Mouse (Mus musculus) MEL (cell line): ENCODE data around the gene Bcl7a. TPM values are rescaled to one million over a fixed set of nuclear protein-coding genes. Genes with fewer than 3 reads are reported as not detected.

Experiments
- DNase-seq: peaks from one replicate; pipeline ENCODE4 v3.0.0; 2011; ENCODE audit warnings: low read depth, low spot score
- H3K27ac ChIP-seq: 2 replicates; pipeline ENCODE4 v1.5.1; 2012; ENCODE audit warnings: low read depth, mild to moderate bottlenecking, control low read depth, low read length, moderate library complexity; ENCODE audit not compliant: control insufficient read depth
- H3K27me3 ChIP-seq, 2 experiments: fragments of 150-350 bp in 1 of 2; sonication (generic) in 1 of 2; 2 replicates each; pipeline ENCODE4 v1.6.1; 2012; ENCODE audit warnings: low read length in 2 of 2, mild to moderate bottlenecking in 2 of 2, improper control_type of control experiment in 1 of 2, moderate library complexity in 1 of 2; ENCODE audit not compliant: insufficient read depth in 2 of 2, control insufficient read depth in 1 of 2
- H3K36me3 ChIP-seq, 2 experiments: 2 replicates each; pipeline ENCODE4 v1.6.1; 2012 to 2014; ENCODE audit warnings: low read length in 2 of 2, improper control_type of control experiment in 1 of 2, inconsistent platforms in 1 of 2, mild to moderate bottlenecking in 1 of 2; ENCODE audit not compliant: insufficient read depth in 2 of 2, control insufficient read depth in 1 of 2
- H3K4me1 ChIP-seq, 2 experiments: fragments of 150-350 bp in 1 of 2; sonication (generic) in 1 of 2; 2 replicates each; pipeline ENCODE4 v1.6.1; 2012; ENCODE audit warnings: low read length in 2 of 2, improper control_type of control experiment in 1 of 2, mild to moderate bottlenecking in 1 of 2; ENCODE audit not compliant: insufficient read depth in 2 of 2, control insufficient read depth in 1 of 2
- H3K4me3 ChIP-seq, 2 experiments: fragments of 150-350 bp in 1 of 2; sonication (generic) in 1 of 2; 2 replicates each; pipeline ENCODE4 v1.5.1; 2012; ENCODE audit warnings: low read depth in 2 of 2, low read length in 2 of 2, mild to moderate bottlenecking in 2 of 2, moderate library complexity in 2 of 2, control low read depth in 1 of 2, improper control_type of control experiment in 1 of 2; ENCODE audit not compliant: control insufficient read depth in 1 of 2, insufficient read depth in 1 of 2
- H3K79me2 ChIP-seq: 2 replicates; pipeline ENCODE4 v1.6.1; 2012; ENCODE audit warnings: mild to moderate bottlenecking, low read length, moderate library complexity; ENCODE audit not compliant: control insufficient read depth, poor library complexity, insufficient read depth
- H3K9ac ChIP-seq: 2 replicates; pipeline ENCODE4 v1.6.1; 2012; ENCODE audit warnings: low read depth, mild to moderate bottlenecking, control low read depth, low read length, moderate library complexity; ENCODE audit not compliant: control insufficient read depth, poor library complexity, severe bottlenecking
- H3K9me3 ChIP-seq: fragments of 150-350 bp; sonication (generic); replicated peaks from 2 replicates; pipeline ENCODE4 v1.6.1; 2012; ENCODE audit warnings: mild to moderate bottlenecking, low read length, improper control_type of control experiment, moderate library complexity; ENCODE audit not compliant: insufficient read depth
- BHLHE40 ChIP-seq: IDR thresholded peaks from 2 replicates; pipeline ENCODE4 v1.6.1; 2012; ENCODE audit warnings: low read depth, mild to moderate bottlenecking, inconsistent platforms, low read length, improper control_type of control experiment, borderline replicate concordance
- CHD2 ChIP-seq: IDR thresholded peaks from 2 replicates; pipeline ENCODE4 v1.6.1; 2011; ENCODE audit warnings: low read length, improper control_type of control experiment
- E2F4 ChIP-seq: IDR thresholded peaks from 2 replicates; pipeline ENCODE4 v1.6.1; 2011; ENCODE audit warnings: low read depth, low read length, improper control_type of control experiment, borderline replicate concordance
- ELF1 ChIP-seq: IDR thresholded peaks from 2 replicates; pipeline ENCODE4 v1.6.1; 2014; ENCODE audit warnings: low read depth, mild to moderate bottlenecking, inconsistent platforms, low read length, improper control_type of control experiment, moderate library complexity
- GATA1 ChIP-seq: IDR thresholded peaks from 2 replicates; pipeline ENCODE4 v1.6.1; 2011; ENCODE audit warnings: low read depth, low read length, improper control_type of control experiment
- HCFC1 ChIP-seq: IDR thresholded peaks from 2 replicates; pipeline ENCODE4 v1.6.1; 2012; ENCODE audit warnings: low read depth, mild to moderate bottlenecking, inconsistent platforms, low read length, improper control_type of control experiment, moderate library complexity
- JUND ChIP-seq: IDR thresholded peaks from 2 replicates; pipeline ENCODE4 v1.6.1; 2011; ENCODE audit warnings: low read depth, mild to moderate bottlenecking, improper control_type of control experiment, low read length
- MAFK ChIP-seq: IDR thresholded peaks from 2 replicates; pipeline ENCODE4 v1.6.1; 2011; ENCODE audit warnings: low read depth, mild to moderate bottlenecking, low read length, improper control_type of control experiment, borderline replicate concordance
- MAX ChIP-seq: IDR thresholded peaks from 2 replicates; pipeline ENCODE4 v1.6.1; 2011; ENCODE audit warnings: low read length, improper control_type of control experiment
- MAZ ChIP-seq: IDR thresholded peaks from 2 replicates; pipeline ENCODE4 v1.6.1; 2012; ENCODE audit warnings: low read depth, mild to moderate bottlenecking, inconsistent platforms, low read length, improper control_type of control experiment
- MEF2A ChIP-seq: IDR thresholded peaks from 2 replicates; pipeline ENCODE4 v1.6.1; 2014; ENCODE audit warnings: low read depth, mild to moderate bottlenecking, inconsistent platforms, low read length, improper control_type of control experiment; ENCODE audit not compliant: poor library complexity, insufficient replicate concordance, severe bottlenecking; ENCODE audit errors: extremely low read depth
- MXI1 ChIP-seq: IDR thresholded peaks from 2 replicates; pipeline ENCODE4 v1.6.1; 2011; ENCODE audit warnings: mild to moderate bottlenecking, low read depth, low read length, improper control_type of control experiment
- MYB ChIP-seq: IDR thresholded peaks from 2 replicates; pipeline ENCODE4 v1.6.1; 2011; ENCODE audit warnings: mild to moderate bottlenecking, low read depth, low read length, improper control_type of control experiment
- MYC ChIP-seq: IDR thresholded peaks from 2 replicates; pipeline ENCODE4 v1.6.1; 2011; ENCODE audit warnings: low read depth, mild to moderate bottlenecking, low read length, improper control_type of control experiment, moderate library complexity
- NELFE ChIP-seq: IDR thresholded peaks from 2 replicates; pipeline ENCODE4 v1.6.1; 2011; ENCODE audit warnings: low read depth, low read length, improper control_type of control experiment
- POLR2A ChIP-seq, 2 experiments: IDR thresholded peaks; 2 replicates each; pipeline ENCODE4 v1.6.1; 2011 to 2012; ENCODE audit warnings: low read length in 2 of 2, mild to moderate bottlenecking in 2 of 2, control low read depth in 1 of 2, improper control_type of control experiment in 1 of 2, low read depth in 1 of 2, moderate library complexity in 1 of 2; ENCODE audit not compliant: control insufficient read depth in 1 of 2, insufficient read depth in 1 of 2, poor library complexity in 1 of 2
- POLR2AphosphoS2 ChIP-seq: IDR thresholded peaks from 2 replicates; pipeline ENCODE4 v1.6.1; 2011; ENCODE audit warnings: low read length, improper control_type of control experiment
- POLR2AphosphoS5 ChIP-seq: IDR thresholded peaks from 2 replicates; pipeline ENCODE4 v1.6.1; 2012; ENCODE audit warnings: low read depth, borderline replicate concordance, mild to moderate bottlenecking, inconsistent platforms, low read length, moderate library complexity, mixed read lengths
- RCOR1 ChIP-seq: IDR thresholded peaks from 2 replicates; pipeline ENCODE4 v1.6.1; 2012; ENCODE audit warnings: low read depth, mild to moderate bottlenecking, inconsistent platforms, low read length, improper control_type of control experiment
- SIN3A ChIP-seq: IDR thresholded peaks from 2 replicates; pipeline ENCODE4 v1.6.1; 2012; ENCODE audit warnings: low read length, improper control_type of control experiment, inconsistent platforms
- SMC3 ChIP-seq: IDR thresholded peaks from 2 replicates; pipeline ENCODE4 v1.6.1; 2011; ENCODE audit warnings: low read depth, low read length, improper control_type of control experiment
- TAL1 ChIP-seq: IDR thresholded peaks from 2 replicates; pipeline ENCODE4 v1.6.1; 2012; ENCODE audit warnings: mild to moderate bottlenecking, inconsistent platforms, low read length, moderate library complexity, mixed read lengths
- TBP ChIP-seq: IDR thresholded peaks from 2 replicates; pipeline ENCODE4 v1.8.0; 2011; ENCODE audit warnings: low read depth, low read length, improper control_type of control experiment
- TCF12 ChIP-seq: IDR thresholded peaks from 2 replicates; pipeline ENCODE4 v1.6.1; 2014; ENCODE audit warnings: low read depth, mild to moderate bottlenecking, inconsistent platforms, low read length, improper control_type of control experiment, moderate library complexity
- UBTF ChIP-seq: IDR thresholded peaks from 2 replicates; pipeline ENCODE4 v1.6.1; 2012; ENCODE audit warnings: low read depth, mild to moderate bottlenecking, inconsistent platforms, low read length, improper control_type of control experiment, moderate library complexity, borderline replicate concordance; ENCODE audit not compliant: insufficient read depth
- USF2 ChIP-seq, 2 experiments: IDR thresholded peaks; 2 replicates each; pipeline ENCODE4 v1.6.1; 2011 to 2012; ENCODE audit warnings: improper control_type of control experiment in 2 of 2, low read length in 2 of 2, borderline replicate concordance in 1 of 2, inconsistent platforms in 1 of 2, low read depth in 1 of 2, mild to moderate bottlenecking in 1 of 2; ENCODE audit not compliant: insufficient read depth in 1 of 2
- ZC3H11A ChIP-seq: IDR thresholded peaks from 2 replicates; pipeline ENCODE4 v1.6.1; 2012; ENCODE audit warnings: low read depth, mild to moderate bottlenecking, inconsistent platforms, low read length, improper control_type of control experiment
- ZKSCAN1 ChIP-seq: IDR thresholded peaks from 2 replicates; pipeline ENCODE4 v1.6.1; 2012; ENCODE audit warnings: low read depth, mild to moderate bottlenecking, inconsistent platforms, low read length, improper control_type of control experiment, moderate library complexity
- polyA plus RNA-seq, 2 experiments: library from polyadenylated mRNA; stranded (reverse) in 1 of 2; unstranded in 1 of 2; fragments of >175 nt in 1 of 2; fragments of >200 nt in 1 of 2; gene quantifications; 2 replicates each; pipeline versions ENCODE4 v1.2.1 to v1.2.4; 2012; ENCODE audit warnings: low replicate concordance in 2 of 2, low read depth in 1 of 2; ENCODE audit not compliant: insufficient read length in 2 of 2, insufficient read depth in 1 of 2, missing spikeins in 1 of 2
- total RNA-seq: library from RNA; depleted of rRNA; stranded (reverse); fragments of 300-350 nt; gene quantifications from 2 replicates; pipeline ENCODE4 v1.2.3, GENCODE M21; 2012

Gene Bcl7a
- total and polyA plus RNA-seq, 3 experiments, result 3.5 to 11.0 TPM; not detected in 1

DNA sequence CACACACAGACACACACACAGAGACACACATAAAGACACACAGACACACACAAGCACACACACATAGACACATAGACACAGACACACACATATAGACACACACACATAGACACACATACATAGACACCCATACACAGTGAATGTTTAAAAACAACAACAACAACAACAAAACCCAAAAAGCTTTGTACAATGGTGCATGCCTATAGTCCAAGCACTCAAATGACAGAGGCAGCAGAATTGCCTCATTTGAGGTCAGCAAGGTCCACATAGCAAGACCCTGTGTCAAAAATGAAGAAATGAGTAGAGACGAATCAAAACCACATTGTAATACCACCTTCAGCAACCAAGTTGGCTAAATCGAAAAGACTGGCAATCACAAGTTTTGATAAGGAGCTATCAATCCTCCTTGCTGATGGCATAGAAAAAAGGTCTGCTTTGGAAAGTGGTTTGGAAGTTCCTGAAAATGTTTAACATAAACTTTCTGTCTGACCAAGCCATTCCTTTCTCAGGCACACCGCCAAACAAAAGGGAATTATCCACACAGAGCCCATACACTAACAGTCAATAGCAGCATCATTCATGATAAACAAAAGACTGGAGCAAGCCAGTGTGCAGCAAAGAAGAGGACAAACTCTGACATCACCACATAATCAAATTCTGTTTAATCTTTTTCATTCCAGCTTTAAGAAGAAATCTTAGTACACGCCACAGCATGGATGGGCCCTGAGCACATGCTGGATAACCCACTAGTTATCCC lies 7.3 kb upstream of the Bcl7a start:
- no peaks in the 10 kb centered on the region for H3K36me3 ChIP-seq
- H3K27ac ChIP-seq, result no peak overlapping the region
- H3K9ac ChIP-seq, result no peak overlapping the region
- DNase-seq, result no peak
- no peaks in the 10 kb centered on the region for H3K9me3 ChIP-seq
- H3K79me2 ChIP-seq, result no peaks in the 10 kb centered on the region
- no peak for TF ChIP-seq UBTF
- no peak for TF ChIP-seq SIN3A
- TF ChIP-seq NELFE, result no peak
- TF ChIP-seq HCFC1, result no peak
- no peak for TF ChIP-seq USF2 (IDR thresholded peaks at IDR 0.05; ENCODE audit: borderline replicate concordance in 1 of 2, insufficient read depth in 1 of 2, low read depth in 1 of 2, low read length in 2 of 2)
- no peak for TF ChIP-seq TAL1
- TF ChIP-seq ZC3H11A, result no peak
- no peak for TF ChIP-seq JUND
- TF ChIP-seq E2F4, result no peak
- TF ChIP-seq CHD2, result no peak
- no peak for TF ChIP-seq MYC
- TF ChIP-seq ELF1, result no peak
- no peak; the same call in 1 of the 2 replicates for TF ChIP-seq POLR2AphosphoS5
- TF ChIP-seq, all 39 proteins: peak for 0
- Histone ChIP-seq H3K4me1 (0 out of 4 replicates have a peak, but pooled peaks cover 0 to 4% of the 10 kb centered on the region in 2 experiments), H3K4me3 (no peak overlapping the region), H3K27me3 (no peaks in the 10 kb centered on the region; a peak in 2 of 4 replicates)

DNA sequence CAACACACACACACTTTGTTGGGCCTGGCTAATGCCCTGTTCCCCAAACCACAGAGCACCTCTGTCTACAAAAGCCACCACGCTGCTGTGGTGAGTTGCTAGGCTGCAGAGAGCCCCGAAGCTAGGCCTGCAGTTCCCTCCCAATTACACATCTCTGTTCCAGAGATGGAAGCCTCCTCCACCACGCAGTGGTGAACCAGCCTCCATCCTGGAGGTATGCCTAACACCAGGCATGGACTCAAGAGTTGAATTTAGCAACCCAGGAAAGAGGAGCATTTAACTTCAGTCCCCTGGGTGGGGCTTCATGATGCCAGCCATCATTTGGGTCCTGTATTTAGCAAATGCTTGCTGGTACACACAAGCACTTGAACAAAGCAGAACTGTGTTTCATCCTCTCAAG lies 5.2 kb upstream of the Bcl7a start:
- DNase-seq, result no peak
- no peaks in the 10 kb centered on the region for H3K79me2 ChIP-seq
- no peak overlapping the region for H3K4me3 ChIP-seq
- H3K27me3 ChIP-seq, result no peaks in the 10 kb centered on the region; a peak in 2 of 4 replicates
- H3K9me3 ChIP-seq, result no peaks in the 10 kb centered on the region
- no peaks in the 10 kb centered on the region for H3K36me3 ChIP-seq
- H3K9ac ChIP-seq, result no peak overlapping the region
- TF ChIP-seq POLR2AphosphoS2, result no peak
- no peak for TF ChIP-seq MXI1
- no peak for TF ChIP-seq MAX
- no peak for TF ChIP-seq ZKSCAN1
- TF ChIP-seq TCF12, result no peak
- TF ChIP-seq POLR2A (IDR thresholded peaks at IDR 0.05; ENCODE audit: control insufficient read depth in 1 of 2, insufficient read depth in 1 of 2, low read depth in 1 of 2, low read length in 2 of 2, poor library complexity in 1 of 2), result no peak
- TF ChIP-seq MAZ, result no peak
- no peak for TF ChIP-seq E2F4
- no peak for TF ChIP-seq MYB
- TF ChIP-seq GATA1, result no peak
- TF ChIP-seq SMC3, result no peak
- TF ChIP-seq BHLHE40, result no peak
- TF ChIP-seq MEF2A, result no peak
- no peak for TF ChIP-seq HCFC1
- TF ChIP-seq MYC, result no peak
- TF ChIP-seq JUND, result no peak
- TF ChIP-seq RCOR1, result no peak
- no peak for TF ChIP-seq TBP
- TF ChIP-seq MAFK, result no peak
- H3K4me1 ChIP-seq, result 0 out of 4 replicates have a peak, but pooled peaks cover 0 to 4% of the 10 kb centered on the region in 2 experiments
- no peak overlapping the region for H3K27ac ChIP-seq
